Mouse (Mus musculus) spleen, adult 2 months (tissue): ENCODE data around the gene Hgf.

ENCODE experiments used
- CTCF ChIP-seq: fragments of 200-500 bp; IDR thresholded peaks from 2 replicates; pipeline ENCODE4 v1.5.1; 2011; ENCODE audit warnings: mild to moderate bottlenecking, inconsistent platforms; ENCODE audit not compliant: insufficient read depth, insufficient read length, insufficient replicate concordance; ENCODE audit errors: extremely low read depth
- POLR2A ChIP-seq: fragments of 200-500 bp; IDR thresholded peaks from 2 replicates; pipeline ENCODE4 v1.6.1; 2011; ENCODE audit warnings: low read depth, low read length, inconsistent platforms

- TF ChIP-seq CTCF = no peak
- TF ChIP-seq POLR2A = no peak
These were observed 79.7 kb downstream of the Hgf start for GRCm38 (mm10) chr5:16632996-16633395.
